Mouse (Mus musculus) CD4-positive, CD25-positive, alpha-beta regulatory T cell, adult 2 months (primary cell): ENCODE results near the gene Ralgps2.

ENCODE experiments used
- DNase-seq: peaks from one replicate; pipeline ENCODE4 v3.0.0-alpha.2; 2012; ENCODE audit warnings: low read depth, low spot score

Ralgps2 gene

DNA sequence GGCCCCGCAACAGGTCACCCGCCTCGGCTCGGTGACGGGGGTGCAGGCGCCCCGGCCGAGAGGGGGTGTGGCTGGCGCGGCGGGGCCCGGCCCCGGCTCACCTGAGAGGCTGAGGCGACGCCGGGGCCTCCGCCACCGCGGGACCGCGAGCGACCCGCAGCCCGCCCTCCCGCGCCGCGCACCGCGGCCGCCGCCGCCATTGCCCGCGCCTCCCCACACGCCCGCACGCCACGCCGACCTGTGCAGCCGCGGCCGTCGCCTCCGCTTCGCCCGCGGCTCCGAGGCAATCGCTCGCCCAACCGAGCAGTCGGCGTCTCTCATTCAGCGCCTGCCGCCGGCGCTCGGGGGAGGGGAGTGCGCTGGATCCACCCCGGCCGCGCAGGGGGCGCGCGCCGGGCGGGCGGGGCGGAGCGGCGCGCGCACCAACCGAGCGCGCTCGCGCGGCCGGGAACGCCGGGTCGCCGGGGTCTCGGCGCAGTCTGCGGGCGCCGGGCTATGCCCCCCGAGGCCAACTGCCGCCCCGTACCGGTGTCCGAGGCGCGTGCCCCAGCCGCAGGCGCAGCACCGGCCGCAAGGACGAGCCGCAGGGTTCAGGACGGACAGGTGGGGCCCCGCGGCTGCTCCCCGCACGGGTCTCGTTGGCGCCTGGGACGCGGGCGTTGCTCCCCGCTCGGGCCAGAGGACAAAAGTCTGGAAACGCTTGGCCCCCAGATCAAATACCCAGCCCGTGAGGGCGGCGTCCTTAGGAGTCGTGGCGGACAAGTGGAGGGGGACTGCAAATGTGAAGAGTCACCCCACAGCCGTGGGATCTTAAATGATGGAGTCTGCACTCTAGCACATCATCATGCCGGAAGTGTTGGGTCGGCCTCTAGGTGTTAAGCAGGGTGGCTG, at the start of gene Ralgps2:
Gene Ralgps2 (minus strand): TSS at position 376 of the 891 bp plus-strand sequence.
- DNase-seq, result peak; percentile 82

GRCm38 (mm10) chr1:156987576-156987975, 48.1 kb upstream of the Ralgps2 start:
- DNase-seq, result no peak

DNA sequence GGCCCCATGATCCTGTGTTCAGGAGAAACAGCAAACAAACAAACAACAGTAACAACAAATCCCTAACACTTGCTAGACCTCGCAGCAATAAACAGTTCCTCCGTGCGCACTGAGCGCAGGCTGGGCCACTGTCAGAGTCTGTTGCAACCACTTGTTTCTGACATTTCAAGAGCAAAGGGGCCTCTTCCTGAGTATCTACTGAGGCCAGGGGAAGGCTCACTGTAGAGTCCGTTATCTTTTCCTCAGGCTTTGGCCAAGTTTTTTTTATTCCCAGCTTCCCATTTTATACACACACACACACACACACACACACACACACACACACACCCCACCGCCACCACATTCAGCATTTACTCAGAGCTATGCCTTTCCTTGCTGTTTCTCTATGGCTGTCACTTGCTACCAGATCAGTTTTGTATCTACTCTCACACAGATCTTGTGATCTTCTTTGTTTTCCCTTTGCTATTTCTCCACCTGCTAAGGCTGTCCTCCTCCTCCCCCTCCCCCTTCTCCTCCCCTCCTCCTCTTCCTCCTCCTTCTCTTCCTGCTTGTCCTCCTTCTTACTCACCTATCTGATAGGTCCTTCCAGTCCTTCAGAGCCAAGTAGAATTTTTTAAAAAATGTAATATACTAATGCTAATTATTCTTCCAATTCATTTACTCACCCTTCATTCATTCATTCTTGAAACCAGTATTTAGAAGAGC, 47.4 kb upstream of the Ralgps2 start:
- peak; percentile 12 for DNase-seq

GRCm38 (mm10) chr1:156985657-156986640, 46.5 kb upstream of the Ralgps2 start:
- DNase-seq, result peak; percentile 79

GRCm38 (mm10) chr1:156983009-156983870, 43.8 kb upstream of the Ralgps2 start:
- no peak for DNase-seq

- no peak for DNase-seq
These were observed 42.5 kb upstream of the Ralgps2 start for GRCm38 (mm10) chr1:156981975-156982374.

GRCm38 (mm10) chr1:156979722-156980121, 40.3 kb upstream of the Ralgps2 start:
- no peak for DNase-seq

DNA sequence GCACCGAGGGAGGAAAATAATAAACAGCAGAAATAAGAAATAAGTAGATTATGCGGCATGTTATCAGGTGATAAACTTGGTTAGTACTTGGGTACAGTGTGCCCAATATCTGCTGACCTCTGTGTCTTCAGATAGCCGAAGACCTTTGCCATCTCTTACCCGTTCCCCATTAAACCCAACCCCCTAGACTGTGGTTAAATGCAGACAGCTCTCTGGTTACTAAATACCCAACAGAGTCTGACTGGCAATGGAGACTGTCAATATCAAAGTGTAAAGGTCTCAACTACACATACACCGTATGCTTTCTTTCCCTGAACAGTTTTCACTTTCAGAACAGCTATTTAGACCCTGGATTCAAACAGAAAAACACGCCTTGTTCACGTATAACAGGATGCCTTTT, 39.2 kb upstream of the Ralgps2 start:
- DNase-seq, result no peak

DNA sequence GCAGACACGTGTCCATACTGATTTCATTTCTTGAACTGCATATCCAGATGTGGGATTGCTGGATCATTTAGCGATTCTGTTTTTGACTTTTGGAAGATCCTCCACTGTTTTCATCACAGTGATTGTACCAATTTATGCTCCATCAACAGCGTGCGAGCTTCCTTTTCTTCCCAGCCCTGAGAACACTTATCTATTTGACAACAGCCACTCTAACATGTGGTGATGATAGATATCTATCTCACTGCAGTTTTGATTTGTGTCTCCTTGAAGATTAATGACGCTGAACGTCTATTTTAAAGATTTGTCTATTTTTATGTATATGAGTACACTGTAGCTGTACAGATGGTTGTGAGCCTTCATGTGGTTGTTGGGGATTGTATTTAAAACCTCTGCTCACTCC, 34.4 kb upstream of the Ralgps2 start:
- no peak for DNase-seq

DNA sequence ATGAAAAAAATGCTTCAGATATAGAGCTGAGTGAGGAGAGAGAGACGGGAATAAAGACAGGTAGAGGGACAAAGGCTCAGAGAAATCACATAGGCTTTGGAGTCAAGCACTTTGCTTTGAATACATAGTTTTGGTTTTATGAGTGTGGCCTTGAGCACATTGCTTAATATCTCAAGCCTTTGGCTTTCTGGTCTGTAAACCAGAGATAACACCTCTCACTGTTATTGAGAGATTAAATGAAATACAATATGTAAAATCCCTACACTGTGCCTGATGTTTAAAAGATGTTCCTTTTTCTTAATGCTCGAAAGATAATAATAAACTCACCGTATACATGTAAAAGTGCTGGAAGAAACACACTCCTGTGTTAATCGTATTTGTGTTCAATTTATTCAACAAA, 33.0 kb upstream of the Ralgps2 start:
- no peak for DNase-seq

GRCm38 (mm10) chr1:156971206-156971811, 31.9 kb upstream of the Ralgps2 start:
- no peak for DNase-seq

DNA sequence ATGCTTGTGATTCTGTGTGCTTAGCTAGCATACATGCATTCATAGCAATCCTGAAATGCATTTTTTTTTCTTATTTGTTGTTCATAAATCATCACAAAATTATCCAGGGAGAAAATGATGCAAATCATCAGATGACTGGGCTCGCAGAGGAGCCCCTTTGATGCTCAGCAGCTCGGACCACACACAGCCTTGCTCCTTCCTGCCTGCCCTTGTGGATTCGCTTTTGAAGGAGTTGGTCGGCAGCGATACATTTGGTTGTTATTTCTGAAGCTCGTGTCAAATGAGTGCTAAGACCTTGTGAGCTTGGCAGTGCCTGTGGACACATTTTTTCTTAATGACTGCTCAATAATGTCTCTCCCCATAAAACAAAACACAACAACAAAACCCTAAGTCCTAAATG, 31.2 kb upstream of the Ralgps2 start:
- DNase-seq, result no peak

DNA sequence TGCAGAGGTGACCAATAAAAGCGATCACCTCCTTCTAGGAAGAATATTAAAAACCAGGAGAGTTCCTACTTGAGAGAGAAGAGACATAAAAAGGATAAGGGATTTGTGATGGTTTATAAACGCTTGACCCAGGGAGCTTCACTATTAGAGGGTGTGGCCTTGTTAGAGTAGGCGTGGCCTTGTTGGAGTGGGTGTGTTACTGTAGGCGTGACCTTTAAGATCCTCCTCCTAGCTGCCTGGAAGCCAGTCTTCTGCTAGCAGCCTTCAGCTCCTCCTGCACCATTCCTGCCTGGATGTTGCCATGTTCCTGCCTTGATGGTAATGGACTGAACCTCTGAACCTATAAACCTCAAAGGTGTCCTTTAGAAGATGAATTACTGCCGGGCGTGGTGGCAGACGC, 28.7 kb upstream of the Ralgps2 start:
- DNase-seq, result no peak

DNA sequence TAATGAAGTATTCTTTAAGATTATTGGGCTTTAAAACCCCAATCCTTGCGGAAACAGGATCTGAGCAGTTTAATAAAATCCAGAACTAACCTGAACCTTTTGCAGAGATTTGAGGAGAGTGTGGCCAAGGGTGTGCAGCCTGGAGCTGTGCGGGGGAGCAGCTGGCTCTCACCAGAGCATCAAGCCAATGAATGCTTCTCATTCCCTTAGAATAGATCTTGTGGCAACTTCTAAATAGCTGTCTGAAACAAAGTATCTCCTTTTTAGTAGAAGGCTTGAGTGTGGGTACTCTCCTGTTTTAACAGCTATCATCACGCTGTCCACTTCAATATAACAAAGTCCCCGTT, 25.1 kb upstream of the Ralgps2 start:
- DNase-seq, result no peak

GRCm38 (mm10) chr1:156963871-156964585, 24.6 kb upstream of the Ralgps2 start:
- no peak for DNase-seq

DNA sequence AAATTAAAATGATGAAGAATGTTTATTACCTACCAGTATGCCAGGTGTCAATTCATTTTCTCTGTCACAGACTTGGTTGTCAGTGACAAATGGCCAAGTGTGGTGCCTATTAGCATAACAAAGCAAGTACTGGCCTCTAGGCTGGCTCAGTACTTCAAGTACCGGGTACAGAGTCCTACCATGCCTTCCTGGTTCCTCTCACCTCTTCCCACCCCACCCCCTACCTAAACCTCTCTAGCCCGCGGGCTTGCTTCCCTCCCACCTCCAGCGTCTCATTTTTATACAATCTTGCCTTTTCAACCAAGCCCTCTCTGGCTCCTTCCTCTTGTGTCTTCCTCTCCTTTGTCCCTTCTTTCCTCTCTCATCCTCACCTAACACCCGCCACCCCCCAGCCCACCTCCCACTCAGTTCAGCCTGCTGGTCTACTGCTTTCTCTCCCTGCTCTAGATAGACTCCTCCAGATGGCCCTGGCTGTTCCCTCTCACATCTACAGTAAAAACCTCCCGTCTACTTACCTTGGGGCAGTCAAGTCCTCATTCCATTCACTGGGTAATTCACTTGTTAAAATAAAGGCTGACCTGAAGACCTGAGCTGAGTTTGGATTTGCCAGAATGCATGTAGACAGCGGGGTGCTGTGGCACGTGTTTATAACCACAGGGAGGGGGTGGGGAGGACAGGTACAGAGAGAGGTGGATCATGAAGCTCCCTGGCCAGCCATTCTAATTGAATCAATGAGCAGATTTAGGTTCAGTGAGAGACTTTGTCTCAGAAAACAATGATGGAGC, 22.2 kb upstream of the Ralgps2 start:
- DNase-seq, result no peak

DNA sequence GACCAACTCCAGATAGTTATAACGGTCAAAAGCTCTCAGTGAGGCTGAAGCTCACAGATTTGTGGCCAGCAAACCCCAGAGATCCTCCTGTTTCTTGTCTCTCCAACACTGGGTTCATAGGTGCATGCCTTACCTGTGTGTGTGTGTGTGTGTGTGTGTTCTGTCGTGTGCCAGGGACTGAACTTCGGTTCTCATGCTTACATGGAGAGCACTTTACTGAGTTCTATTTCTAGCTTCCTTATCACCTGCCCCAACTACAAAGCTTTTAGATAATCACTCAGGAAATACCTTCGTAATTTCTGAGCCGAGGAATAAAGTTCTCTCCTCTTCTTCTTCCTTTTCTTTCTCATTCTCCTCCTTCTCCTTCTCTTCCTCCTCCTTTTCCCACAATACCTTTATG, 19.6 kb upstream of the Ralgps2 start:
- DNase-seq, result no peak

GRCm38 (mm10) chr1:156957360-156957759, 17.9 kb upstream of the Ralgps2 start:
- DNase-seq, result no peak
